Mouse (Mus musculus) gastrocnemius, adult 8-10 months (tissue): ENCODE measurements at regions not wholly inside any gene's neighbourhood (a gene's known extent, or its start where the extent isn't known, plus 50 kb on each side); places are given as distances from the start of the nearest gene placed in this dataset.
"Not testable (repeated sequence)": the region's sequence is repeated elsewhere in the genome, so short reads cannot be mapped to it uniquely, and the experiment has no call there.

Source experiments
- DNase-seq, 2 experiments: peaks; one replicate each; pipeline ENCODE4 v3.0.0; 2022; ENCODE audit warnings: low spot score in 2 of 2

DNA sequence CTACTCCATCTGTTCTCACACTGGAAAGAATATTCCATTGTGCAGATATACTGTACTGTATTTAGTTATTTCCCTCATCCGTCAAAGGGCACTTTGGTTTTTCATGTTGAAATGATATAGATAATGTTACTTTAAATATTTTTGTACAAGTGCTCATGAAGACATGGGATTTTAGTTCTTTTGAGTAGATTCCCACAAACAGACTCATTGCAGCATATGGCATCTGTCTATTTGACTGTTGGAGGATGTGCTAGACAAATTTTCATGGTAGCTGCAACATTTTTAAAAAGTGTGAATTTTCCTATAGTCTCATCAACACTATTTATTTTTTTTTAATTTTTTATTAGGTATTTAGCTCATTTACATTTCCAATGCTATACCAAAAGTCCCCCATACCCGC, 502.5 kb downstream of the Hdgfl1 start:
- no peak for DNase-seq

DNA sequence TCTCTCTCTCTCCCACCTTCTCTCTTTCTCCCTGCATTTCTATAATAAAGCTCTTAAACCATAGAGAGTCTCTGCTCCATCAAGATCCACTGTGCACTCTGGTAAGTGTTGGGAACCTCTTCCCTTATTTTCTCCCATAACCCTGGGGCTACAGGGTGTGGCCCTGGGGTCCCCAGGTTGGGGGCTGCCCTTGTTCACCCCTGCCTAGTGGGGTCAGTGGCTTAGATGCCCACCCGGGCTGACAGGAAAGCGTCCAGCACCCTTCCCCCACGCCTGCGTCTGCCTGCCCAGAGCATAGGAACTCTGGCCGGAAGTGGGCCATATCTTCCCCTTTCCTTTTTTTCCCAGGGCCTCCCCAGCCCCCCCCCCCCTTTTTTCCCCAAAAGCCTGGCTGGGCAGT, 534.0 kb downstream of the Hdgfl1 start:
- DNase-seq, result no peak

DNA sequence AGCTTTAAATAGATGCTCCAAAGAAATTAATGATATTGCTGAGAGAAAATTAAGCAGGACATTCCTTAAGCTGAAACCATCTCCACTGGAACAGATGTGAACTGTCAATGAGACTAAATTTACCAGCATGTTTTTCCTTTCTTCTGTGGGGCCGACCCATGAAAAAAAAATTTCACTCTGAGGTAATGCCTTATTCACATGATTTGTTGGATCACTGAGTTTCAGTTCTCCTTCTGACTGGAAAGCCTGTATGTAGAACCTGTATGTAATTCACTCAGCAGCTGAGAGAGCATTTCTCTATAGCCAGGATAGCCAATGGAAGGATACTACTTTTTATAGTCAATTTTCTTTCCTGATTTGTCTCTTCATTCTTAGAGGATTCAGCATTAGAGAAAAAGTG, 535.3 kb downstream of the Hdgfl1 start:
- no peak for DNase-seq

DNA sequence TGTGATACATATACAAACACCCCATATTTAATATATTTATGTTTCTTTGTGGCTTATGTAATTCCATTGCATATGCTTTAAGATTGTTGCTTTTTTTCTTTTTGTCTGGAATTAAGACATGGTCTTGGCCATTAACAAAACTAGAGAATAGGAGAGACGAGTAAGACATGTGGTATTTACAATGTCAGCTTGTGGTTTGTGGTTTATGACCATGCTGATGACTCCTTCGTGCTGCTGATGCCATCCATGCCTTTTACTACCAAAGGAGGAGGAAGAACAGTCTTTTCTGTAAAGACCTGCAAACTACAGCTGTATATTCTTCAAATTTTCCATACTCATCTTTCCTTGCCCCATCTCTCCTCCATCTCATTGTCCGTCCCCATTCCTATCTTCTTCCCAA, 552.7 kb downstream of the Hdgfl1 start:
- no peak for DNase-seq

DNA sequence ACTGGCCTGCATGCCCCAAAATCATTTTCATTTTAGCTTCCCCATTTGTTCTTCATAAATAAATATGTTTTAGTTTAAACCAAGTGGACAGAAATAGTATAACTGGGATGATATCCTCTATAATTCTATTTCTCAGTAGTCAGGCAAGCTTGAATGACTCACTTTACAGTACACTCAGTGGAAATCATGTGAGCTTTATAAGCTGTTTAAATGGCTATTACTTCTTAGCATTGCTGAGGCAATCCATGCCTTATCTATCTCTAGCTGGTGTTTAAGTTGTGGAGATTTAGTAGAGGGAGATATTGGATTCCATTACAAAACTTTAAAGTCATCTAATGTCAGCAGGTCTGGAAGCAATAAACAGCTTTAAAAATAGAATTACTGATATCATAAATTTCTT, 553.4 kb downstream of the Hdgfl1 start:
- DNase-seq, result no peak

DNA sequence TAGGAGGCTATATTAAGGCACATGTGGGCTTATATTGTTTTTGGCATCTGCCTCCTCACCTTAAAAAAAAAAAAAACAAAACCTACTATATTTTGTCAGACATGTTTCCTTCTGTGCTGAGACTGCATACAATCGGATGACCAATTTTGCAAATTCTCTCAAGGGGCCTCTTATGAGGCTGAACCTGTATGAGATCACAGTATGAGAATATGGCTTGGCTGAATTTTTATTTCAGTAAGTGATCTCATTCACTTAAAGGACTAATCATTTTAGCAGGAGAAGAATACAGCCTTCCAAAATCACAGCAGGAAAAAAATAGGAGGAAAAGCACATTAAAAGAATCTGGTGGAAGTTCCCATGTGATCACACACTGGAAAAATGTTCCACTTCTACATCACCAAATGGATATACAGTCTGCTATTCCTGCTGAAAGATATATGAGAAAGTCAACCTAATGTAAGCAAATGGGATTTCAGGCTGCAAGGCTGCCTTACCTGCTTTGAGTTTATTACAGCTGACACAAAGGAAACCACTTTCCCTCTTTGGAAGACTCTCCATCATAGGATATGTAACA, 564.3 kb downstream of the Hdgfl1 start:
- DNase-seq, result no peak

DNA sequence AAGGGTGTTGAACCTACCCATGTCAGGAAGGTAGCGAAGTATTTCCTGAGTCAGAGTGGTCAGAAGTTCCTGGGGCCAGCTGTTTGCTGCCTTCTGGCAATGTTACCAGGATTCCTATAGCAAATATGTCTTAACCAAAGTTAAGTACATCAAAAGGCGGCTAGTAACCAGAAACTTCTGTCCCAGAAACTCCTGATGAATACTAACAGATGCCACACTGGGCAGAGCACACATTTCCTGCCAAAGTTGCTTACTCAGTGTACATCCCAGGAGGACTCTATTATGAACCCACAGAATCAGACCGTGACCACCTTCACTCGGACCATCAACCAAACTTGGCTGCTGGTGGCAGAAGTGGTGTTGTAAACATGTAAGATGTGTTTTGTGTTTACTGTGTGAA, 575.3 kb downstream of the Hdgfl1 start:
- no peak for DNase-seq

DNA sequence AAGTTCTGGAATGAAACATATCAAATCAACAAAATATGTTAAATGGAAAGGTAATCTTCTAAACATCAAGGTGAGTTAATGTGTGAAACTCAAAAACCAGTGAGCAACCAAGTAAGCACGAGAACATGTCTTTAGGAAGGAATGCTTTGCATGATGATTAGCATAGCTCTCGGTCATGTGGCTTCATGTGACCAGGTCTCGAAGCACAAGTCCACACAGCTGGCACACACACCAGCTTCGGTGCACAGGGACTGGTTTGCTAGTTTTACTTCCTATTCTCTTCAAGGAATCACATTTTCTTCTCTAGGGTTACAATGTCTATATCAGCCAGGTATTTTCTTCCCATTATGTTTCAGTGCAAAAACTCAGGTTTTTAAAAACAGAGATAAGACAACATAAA, 586.1 kb downstream of the Hdgfl1 start:
- DNase-seq, result no peak

DNA sequence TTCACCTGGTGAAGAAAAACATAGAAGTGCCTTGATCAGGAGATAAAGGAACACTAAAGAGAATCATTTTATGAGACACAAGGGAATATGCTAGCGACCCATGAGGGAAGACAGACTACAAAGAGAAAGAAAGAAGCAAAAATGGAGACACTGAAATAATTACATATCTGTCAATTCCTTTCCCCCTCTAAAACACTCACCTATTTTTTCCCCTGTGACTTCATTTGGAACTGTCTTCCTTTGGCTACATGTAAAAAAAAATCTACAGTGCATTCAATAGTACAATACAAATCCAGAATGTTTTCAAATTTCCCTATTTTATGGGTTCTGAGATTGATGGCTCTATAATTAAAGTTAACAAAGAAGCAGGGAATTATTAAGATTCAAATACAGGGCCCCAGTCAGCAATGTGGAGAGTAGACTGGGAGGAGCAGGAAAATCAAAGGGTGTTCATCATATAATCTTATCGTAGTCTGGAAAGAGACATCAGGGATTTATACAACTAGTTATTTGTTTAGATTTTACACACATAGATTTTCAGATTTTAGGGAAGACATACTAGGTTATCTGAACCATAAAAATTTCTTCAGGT, 598.0 kb downstream of the Hdgfl1 start:
- DNase-seq, result no peak

DNA sequence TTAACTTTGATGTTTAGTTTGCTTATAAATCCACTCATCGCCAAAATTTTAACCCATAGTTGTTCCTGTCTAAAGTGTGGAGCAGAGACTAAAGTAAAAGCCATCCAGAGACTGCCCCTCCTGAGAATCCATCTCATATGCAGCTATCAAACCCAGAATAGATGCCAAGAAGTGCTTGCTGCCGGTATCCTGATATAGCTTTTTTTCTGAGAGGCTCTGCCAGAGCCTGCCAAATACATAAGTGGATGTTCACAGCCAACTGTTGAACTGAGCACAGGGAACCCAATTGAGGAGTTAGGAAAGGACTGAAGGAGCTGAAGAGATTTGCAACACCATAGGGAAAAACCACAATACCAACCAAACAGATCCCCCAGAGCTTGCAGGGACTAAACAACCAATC, 600.3 kb downstream of the Hdgfl1 start:
- no peak for DNase-seq

DNA sequence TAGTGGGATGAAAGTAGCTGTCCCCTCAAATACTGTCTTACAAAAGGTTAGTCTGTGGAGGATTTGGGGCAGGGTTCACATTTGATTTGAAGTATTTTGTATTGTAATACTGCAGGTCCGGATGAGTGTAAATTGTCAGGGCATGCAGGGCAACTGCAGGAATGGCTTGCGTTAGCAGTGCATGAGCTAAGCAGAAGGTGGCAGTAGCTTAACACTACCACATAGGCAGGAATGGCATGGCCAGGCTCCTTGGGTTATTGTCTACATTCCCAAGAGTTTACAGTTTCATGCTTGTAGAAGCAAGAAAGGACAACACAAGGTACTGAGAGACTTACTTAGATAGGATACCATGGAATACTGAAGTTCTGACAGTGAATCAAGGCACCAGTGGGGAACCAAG, 611.3 kb downstream of the Hdgfl1 start:
- no peak for DNase-seq

DNA sequence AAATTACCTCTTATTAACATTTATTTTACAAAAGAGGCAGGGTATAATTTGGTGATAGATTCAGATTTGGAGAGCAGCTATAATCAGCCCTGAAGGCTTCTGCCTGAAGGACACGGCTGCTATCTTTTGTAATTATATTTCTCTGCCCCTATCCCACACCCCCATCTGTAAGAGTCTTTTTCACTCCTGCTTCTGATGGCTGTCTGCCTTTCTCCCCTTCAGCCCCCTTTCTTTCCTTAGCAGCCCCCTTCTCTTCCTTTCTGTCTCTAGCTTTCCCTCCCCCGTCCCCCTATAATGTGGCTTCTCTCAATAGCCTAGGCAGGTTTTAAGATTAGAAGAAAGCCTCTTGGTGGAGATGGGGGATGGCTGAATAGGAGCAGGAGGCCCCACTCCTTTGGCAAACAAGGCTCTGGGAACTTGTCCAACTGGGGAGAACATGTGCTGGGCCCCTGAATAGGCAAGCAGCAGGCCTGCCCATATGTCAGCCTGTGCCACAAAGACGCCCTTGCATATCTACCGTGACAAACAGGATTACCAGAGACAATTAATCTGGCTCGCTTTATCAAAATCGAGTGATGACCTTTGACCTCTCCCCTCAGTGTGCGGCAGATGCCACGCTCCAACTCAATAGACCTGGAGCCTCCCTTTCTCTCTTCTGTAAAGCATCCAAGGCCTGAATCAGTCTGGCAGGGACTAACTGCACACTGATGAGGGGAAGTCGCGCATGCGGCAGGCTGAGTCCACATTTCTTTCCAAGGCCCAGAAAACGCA, 615.1 kb downstream of the Hdgfl1 start:
- no peak for DNase-seq

DNA sequence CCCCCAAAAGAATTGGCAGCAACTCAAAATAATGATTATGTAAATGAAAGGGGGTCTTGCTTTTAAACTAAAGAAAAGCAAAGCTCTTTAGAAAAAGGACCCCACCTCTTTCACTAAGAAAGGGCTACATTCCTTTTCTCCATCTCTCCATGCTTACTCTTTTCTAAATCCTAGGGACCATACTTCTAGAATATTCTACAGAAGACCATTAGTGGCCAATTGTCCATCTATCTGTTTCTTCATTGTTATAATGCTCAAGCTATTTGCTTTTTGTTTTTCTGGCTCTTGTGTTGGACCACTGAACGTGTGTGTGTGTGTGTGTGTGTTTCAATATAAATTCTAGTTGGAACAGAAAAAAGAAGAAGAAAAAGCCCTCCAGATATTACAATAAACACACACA, 615.7 kb downstream of the Hdgfl1 start:
- no peak for DNase-seq

DNA sequence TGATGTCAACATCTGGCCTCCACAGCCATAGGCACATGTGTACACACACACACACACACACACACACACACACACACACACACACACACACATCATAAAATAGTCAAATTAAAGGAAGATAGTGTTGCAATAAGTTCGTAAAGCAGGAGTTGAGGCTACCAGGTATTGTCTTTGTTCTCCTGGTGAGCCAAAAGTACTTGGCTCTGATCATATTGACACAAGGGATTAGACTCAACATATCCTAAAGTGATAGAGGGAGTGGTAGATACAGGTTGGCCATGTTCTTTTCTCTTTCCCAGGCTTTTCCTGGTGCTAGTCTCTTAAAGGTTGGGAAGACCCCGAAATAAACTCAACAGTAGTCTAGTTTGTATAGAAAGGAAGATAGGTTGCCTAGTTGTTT, 616.9 kb downstream of the Hdgfl1 start:
- DNase-seq, result no peak

DNA sequence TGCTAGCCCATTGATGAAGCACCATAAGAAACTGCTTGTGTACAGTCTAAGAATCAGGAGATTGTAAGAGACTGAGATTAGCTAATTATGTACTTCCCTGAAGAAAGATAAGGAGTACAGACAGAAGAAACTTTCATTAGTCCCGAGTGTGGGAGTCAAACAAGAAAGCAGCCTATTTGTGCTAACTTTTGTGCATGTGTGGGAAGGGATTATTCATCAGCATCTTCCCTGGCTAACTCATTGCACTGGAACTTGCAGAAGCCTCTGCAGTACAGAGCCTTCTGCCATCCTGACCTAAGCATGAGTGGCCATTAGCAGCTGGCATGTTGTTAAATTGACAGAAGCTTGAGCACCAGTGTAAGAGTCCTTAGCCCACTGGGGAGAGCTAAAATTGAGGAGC, 619.5 kb downstream of the Hdgfl1 start:
- no peak for DNase-seq

DNA sequence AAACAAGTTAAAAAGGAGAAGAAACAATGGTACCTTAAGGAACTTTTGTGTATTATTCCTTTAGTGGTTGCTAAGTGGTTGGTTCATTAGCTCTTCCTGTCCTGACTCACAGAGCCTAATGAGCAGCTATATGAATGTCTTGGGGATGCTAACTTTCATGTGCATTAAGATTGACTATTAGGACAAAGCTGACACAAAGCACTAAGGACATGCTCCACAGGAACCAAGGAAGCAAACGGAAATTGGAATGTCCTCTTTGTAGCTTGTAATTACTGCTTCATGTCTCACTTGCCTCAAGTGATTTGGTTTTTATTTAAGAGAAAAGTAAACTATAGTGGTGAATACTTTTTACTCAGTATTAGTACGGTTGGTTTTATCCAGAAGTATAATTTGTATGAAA, 627.2 kb downstream of the Hdgfl1 start:
- no peak for DNase-seq

DNA sequence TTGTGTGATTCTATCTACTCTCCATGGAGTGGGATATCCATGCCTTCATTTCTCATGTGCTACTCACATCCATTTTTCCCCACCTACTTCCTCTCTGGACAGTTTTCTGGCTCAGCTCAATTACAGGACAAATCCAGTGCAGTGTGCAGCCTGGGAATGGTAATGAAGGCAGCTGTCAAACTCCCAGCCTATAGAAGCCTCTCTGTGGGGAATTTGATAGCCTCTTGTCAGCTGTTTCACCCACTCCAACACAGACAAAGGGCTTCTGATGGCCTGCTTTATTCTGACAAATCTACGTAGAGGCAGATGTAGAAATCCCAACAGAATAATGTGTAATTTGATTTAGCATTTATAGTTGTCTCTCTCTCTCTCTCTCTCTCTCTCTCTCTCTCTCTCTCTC, 650.6 kb downstream of the Hdgfl1 start:
- DNase-seq, result no peak

DNA sequence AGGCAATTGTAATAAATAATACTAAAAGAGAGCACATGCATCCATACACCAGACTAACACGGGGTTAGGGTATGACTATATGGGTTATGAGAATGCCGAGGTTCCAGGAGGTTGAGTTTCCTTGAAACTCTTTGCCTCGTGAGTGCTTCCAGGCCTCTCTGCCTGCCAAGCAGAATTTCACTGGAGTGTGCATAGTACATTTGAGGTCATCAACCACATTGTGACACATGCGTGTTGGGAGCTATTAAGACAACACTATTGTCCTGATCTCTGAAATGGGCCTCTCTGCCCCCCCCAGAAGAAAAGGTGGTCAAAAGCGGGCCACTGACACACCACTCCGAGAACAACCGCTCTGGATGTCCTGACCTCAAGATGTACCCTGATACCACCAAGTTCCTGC, 655.8 kb downstream of the Hdgfl1 start:
- DNase-seq, result no peak

DNA sequence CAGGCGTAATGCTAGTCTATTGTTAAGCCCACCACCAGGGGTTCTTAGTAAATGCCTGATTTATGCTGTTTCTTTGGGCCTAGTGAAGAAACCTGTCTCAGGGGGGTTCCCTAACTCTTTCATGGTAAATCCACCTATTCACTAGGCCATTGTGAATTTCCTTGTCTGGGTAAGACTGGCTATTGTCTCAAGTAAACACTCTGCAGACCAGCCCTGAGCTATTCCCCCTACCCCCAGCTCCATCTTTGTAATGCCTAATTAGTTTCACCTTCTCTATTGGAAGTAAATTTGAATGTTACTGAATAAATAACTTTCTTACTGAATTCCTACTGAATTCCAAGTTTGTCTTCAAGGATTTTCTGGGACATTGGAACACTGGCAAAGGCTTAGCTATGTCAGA, 656.2 kb downstream of the Hdgfl1 start:
- not testable (repeated sequence) for DNase-seq

DNA sequence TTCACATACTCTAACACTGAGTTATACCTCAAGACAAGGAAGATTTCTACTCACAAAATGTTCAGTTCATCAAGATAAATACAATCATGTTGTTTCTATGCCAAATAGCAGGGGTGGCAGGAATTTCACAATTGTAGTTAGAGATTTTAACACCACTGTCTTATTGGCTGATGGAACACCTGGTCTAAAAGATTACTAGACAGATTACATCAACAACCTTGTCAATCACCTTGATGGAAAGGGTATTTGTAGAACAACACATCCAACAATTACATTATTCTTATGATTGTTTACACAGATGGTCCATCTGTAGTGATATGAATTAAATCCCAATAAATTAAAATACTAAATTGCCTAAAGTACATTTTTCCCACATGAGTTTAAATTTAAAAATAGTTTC, 657.4 kb downstream of the Hdgfl1 start:
- DNase-seq, result no peak

DNA sequence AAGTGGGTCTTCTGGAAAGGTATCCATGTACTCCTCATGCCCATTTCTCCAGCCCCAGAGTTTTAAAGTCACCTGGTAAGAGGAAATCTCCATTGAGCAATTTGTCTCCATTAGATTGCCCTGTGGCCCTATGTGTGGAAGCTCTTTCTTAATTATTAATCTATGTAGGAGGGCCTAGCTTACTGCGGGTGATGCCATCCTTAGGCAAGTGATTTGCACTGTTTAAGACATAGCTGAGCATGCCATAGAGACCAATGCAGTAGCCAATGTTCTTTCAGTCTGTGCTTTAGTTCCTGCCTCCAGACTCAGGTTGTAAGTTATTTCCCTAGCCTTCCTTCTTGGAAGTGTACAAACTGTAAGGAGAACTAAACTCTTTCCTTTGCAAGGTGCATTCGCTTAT, 661.0 kb downstream of the Hdgfl1 start:
- no peak for DNase-seq

DNA sequence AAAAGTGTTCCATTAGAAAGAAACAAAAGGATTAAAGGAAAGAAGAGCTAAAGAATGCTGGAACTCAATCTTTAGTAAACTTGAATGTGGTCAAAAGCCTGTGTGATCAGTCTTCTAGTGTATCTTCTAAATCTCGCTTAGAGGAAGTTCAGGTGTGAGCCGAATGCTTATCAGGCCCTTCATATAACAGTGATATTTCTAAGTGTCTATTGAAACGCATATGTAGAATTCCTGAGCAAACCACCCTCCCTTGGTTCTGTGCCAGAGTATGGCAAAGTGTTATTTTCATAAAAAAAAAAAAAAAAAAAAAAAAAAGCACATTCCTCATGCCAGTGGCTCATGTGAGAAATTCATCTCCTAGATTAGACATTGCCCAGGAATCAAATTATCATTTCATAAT, 681.2 kb downstream of the Hdgfl1 start:
- DNase-seq, result no peak

DNA sequence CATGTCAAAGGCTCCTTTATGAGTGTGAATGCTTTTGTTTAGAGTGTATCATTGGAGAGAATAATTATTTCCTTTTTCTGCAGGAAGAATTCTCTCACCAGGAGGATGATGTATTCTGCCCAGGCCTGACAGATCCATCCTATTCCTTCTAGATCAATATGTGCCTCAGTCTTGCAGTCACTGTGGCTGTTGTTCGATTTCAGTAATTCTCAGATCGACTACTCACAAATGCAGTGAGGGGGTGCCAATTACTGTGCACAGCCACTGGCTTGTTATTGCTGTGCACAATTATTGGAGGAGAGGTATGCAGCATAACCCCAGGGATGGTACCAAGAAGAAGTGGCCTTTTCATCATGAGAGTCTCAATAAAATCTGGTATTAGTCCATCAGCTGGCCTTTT, 689.2 kb downstream of the Hdgfl1 start:
- no peak for DNase-seq
